Mouse (Mus musculus) liver, adult 2 months (tissue): ENCODE measurements around the gene Chka.

Experiments
- CTCF ChIP-seq: fragments of 200-500 bp; IDR thresholded peaks from 2 replicates; pipeline ENCODE4 v1.5.1; 2011; ENCODE audit warnings: low read depth, low read length, control low read depth
- POLR2A ChIP-seq: fragments of 200-500 bp; IDR thresholded peaks from 2 replicates; pipeline ENCODE4 v1.6.1; 2011; ENCODE audit warnings: low read length, control low read depth; ENCODE audit not compliant: insufficient read depth; ENCODE audit errors: extremely low read depth

DNA sequence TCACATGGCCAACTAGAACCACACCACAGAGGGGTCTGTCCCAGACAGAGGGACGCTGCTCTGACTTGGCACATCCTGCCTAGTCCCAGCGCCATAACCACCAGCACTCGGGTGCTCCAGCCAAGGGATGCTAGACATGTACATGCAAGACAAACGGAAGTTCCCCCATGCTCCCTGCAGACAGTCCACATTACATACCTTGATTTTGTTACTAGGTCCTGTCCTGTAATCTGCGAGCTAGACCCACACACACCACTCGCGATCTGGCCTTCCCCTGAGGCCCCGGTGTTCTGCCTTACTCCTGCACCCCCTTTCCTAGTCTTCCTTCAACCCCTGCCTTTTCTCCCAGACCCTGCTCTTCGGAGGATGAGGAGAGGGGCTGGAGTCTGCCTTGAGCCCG, 54.8 kb downstream of the Chka start:
- TF ChIP-seq CTCF (no peak), POLR2A (no peak)
